Mouse (Mus musculus) splenic B cell, adult 2 months (primary cell): ENCODE results near the gene 5730596B20Rik.

Experiments used
- DNase-seq: peaks from one replicate; pipeline ENCODE4 v3.0.0-alpha.2; 2011; ENCODE audit warnings: low read depth, low spot score
- H3K27me3 ChIP-seq: 2 replicates; pipeline ENCODE4 v1.6.1; 2012; ENCODE audit warnings: mild to moderate bottlenecking, low read length, moderate library complexity, mixed read lengths; ENCODE audit not compliant: control insufficient read depth, poor library complexity, insufficient read depth, severe bottlenecking
- H3K36me3 ChIP-seq: 2 replicates; pipeline ENCODE4 v1.6.1; 2012; ENCODE audit warnings: mild to moderate bottlenecking, low read length, moderate library complexity, mixed read lengths; ENCODE audit not compliant: control insufficient read depth, poor library complexity, insufficient read depth, severe bottlenecking

Gene 5730596B20Rik

DNA sequence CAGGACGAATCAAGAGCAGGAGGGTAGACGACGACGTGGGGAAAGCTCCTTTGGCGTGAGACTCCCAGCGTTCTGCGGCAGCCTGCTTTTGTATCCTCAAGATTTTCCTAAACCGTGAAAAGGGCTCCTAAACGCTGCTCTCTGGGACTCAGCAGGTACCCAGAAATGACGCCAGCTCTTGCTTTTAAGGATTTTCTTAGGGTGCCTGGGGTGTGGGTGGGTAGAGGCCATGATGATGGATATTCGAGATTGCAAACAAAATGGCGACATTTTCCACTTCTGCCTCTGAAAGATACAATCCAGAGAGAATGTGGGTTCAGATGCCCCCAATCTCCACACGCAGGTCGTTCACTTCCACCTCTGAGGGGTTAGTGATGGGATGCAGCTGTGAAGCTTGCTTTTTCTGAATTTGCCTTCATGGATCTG is 9.5 kb upstream of the 5730596B20Rik start:
- Histone ChIP-seq H3K36me3 (no peaks in the 10 kb centered on the region), H3K27me3 (no peaks in the 10 kb centered on the region)
- no peak for DNase-seq

- Histone ChIP-seq H3K36me3 (no peaks in the 10 kb centered on the region), H3K27me3 (no peaks in the 10 kb centered on the region)
- DNase-seq: no peak
Observed at GRCm38 (mm10) chr6:52168191-52169055, 8.9 kb upstream of the 5730596B20Rik start.

DNA sequence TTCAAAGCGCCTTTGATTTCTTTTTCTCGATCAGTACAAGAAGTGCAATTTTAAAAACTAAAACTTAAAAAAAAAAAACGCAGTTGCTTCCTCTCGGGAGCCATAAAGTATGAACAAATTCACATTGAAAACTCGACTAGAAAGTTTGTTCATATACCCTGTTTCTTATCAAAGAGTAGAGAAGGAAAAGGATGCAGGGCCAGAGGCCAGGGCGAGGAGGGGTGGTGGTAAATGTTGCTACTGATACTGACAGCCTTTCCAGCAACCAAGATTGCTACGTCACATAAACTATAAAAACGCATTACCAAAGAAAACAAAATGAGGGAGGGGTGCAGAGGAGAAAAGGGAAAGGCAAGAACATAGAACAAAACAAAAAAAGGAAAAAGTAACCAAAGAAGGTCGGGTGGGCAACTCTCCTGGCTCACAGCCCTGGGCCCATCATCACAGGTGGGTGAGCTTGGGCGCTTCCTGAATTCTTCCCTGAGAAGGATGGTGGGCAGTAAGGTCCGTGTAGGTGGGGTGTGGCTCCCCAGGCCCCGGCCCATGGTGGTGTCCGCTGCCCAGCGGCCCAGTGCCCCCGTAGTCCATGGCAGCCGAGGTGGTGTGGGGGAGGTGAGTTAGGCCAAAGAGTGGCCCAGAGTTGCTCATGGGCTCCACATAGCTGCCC is 7.7 kb upstream of the 5730596B20Rik start:
- Histone ChIP-seq H3K27me3 (no peaks in the 10 kb centered on the region), H3K36me3 (no peaks in the 10 kb centered on the region)
- no peak for DNase-seq

- no peaks in the 10 kb centered on the region for H3K27me3 ChIP-seq
- no peak for DNase-seq
Observed at GRCm38 (mm10) chr6:52170166-52170897, 7.0 kb upstream of the 5730596B20Rik start.

DNA sequence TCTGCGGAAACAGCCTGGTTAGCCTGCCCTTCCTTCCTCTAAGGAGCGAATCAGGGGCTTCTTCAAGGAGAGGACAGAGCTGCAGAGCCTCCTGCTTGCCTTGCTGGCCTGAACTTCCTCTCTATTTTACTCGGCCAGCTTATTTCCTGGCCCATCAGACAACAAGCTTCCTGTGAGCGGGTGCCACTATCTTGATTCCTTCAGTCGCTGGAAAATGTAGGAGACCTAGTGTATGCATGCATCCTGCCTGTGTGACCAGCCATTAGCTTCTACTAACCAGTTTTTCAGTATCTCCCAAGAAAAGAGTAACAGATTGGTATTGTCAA is 6.4 kb upstream of the 5730596B20Rik start:
- H3K27me3 ChIP-seq: no peaks in the 10 kb centered on the region

More at GRCm38 (mm10) chr6:52170166-52170897, 7.0 kb upstream of the 5730596B20Rik start:
- no peaks in the 10 kb centered on the region for H3K36me3 ChIP-seq

DNA sequence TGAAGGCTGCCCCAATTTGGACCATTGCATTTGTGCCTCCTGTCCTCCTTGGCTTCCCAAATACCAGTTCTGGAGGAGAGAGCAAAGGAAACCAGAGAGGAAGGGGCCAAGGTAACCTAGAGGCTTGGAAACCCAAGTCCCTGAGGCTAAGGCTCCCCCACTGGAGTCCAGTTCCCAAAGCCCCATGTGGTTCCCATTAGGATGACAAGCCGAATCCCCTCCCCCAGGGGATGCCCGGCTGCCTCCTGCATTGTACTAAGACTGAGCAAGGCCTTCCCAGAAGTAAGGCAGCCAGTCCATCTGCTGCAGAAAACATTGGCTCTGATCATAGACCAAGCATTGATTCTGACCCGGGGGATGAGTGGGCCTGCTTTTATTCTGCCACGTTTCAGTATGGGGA is 6.0 kb upstream of the 5730596B20Rik start:
- no peaks in the 10 kb centered on the region for H3K36me3 ChIP-seq
- no peak for DNase-seq
- H3K27me3 ChIP-seq: no peaks in the 10 kb centered on the region

More for the DNA sequence above, 6.4 kb upstream of the 5730596B20Rik start:
- DNase-seq: no peak
- H3K36me3 ChIP-seq: no peaks in the 10 kb centered on the region

- Histone ChIP-seq H3K27me3 (peaks cover 2% of the 10 kb centered on the region; the same call in 1 of the 2 replicates), H3K36me3 (no peaks in the 10 kb centered on the region)
- DNase-seq: no peak
Observed at GRCm38 (mm10) chr6:52171938-52172337, 5.4 kb upstream of the 5730596B20Rik start.

DNA sequence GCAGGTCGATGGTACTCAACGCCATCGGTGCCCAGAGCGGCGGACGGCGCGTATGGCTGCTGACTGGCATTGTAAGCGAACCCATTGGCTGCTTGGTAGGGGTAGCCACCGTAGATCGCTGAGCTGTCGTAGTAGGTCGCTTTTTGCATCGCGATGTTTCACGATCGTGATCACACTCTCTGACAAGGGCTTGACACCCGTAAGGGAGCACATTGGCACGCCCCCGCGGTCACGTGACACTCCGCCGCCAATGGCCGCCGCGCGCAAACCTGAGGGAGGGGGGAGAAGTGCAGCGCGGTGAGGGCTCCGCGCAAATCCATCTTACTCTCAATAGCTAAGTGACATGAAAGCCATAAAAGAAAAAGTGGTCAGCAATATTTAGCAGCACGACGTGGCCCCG is 4.8 kb upstream of the 5730596B20Rik start:
- H3K36me3 ChIP-seq: no peaks in the 10 kb centered on the region
- DNase-seq: no peak
- peaks cover 2% of the 10 kb centered on the region; the same call in 1 of the 2 replicates for H3K27me3 ChIP-seq

DNA sequence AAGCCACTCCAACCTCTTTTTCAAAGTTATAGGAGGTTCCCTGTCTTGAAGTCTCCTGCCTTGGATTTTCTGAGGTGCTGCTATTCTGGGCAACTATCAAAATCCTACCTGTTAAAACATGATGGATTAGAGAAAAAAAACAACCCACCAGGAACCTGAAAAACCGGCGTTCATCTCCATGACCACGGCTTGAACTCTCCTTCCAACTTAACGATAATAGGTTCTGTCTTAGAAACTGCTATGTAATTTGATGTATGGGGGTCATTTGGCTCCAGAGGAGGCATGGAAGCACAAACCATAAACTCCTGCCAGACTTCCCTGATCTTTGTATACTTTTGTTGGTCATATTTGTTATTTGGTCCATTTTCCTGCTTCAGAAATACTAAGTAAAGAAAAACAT is 3.6 kb upstream of the 5730596B20Rik start:
- DNase-seq: no peak
- peaks cover 2% of the 10 kb centered on the region; the same call in 1 of the 2 replicates for H3K27me3 ChIP-seq
- H3K36me3 ChIP-seq: no peaks in the 10 kb centered on the region

DNA sequence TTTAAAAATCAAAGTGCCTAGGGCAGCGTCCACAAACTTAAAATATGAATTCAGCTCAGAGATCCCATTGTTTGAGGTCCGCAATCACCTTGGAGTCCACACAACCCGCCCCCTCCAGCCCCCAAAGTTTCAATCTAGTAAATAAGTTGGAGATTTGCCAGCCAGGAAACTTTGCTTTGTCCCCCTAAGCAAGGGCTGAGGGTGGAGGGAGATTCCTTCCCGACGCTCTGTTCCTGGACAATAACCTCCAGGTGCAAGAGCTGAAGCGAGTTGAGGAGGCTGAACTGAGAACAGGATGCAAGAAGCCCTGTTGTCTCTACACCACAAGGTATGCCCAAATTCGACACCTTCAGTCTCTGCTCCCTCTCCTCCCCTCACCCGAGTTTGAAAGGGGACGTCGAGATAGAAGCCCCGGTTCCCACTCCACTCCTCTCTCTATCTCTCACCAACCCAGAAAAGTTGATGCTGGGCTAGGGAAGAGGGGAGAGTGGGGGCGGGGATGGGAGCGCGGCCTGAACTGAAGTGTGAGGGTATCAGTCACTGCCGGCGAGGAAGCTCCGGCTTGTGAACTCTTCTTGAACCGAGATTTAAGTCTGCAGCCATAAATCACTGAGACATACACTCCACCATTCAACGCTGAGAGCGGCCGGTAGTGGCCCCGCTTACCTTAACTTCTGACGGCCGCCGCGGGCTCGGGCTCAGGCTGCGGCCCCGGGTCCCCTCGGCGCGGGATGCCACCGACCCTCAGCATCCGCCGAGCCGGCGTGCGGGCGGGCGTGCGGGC is 2.1 kb upstream of the 5730596B20Rik start:
- H3K27me3 ChIP-seq: peaks cover 2% of the 10 kb centered on the region; the same call in 1 of the 2 replicates
- DNase-seq: no peak

DNA sequence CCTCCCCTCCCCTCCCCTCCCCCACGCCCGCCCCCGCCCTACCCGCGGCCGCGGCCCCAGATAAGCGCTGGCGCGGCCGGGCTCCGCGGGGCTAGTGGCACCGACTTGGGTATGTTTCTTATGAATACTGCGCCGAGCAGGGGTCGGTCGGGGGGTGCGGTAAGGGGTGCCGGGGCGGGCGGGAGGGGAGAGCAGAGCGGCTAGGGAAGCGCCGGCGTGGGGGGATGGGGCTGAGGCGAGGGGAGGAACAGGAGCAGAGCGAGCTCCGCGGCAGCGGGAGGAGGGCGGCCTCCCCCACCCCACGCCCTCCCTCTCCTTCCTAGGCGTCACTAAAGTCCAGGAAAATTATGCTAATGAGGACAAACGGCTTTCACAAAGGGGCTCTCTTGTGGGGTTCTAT is 1.4 kb upstream of the 5730596B20Rik start:
- Histone ChIP-seq H3K27me3 (peaks cover 2% of the 10 kb centered on the region; the same call in 1 of the 2 replicates), H3K36me3 (no peaks in the 10 kb centered on the region)
- no peak for DNase-seq

More for the DNA sequence above, 2.1 kb upstream of the 5730596B20Rik start:
- no peaks in the 10 kb centered on the region for H3K36me3 ChIP-seq

DNA sequence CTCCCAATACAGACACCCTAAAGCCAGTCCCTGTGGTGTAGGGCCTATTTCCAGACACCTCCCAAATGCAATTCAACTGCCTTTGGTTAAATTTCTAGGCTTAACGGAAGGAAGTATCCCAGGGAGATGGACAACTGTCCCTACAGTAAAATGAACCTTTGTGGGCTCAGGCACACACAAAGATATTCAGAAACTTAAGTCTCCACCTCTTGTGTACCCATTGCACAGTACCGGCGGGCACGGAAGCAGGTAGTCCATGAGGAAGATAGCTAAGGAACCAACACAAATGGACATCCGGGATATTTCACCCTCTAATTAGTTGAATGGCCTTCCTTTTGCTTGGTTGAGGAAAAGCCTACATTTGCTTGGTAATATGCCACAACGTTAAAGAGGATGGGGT is 907 bp upstream of the 5730596B20Rik start:
- H3K36me3 ChIP-seq: no peaks in the 10 kb centered on the region
- no peak for DNase-seq
- H3K27me3 ChIP-seq: peaks cover 2% of the 10 kb centered on the region; the same call in 1 of the 2 replicates

DNA sequence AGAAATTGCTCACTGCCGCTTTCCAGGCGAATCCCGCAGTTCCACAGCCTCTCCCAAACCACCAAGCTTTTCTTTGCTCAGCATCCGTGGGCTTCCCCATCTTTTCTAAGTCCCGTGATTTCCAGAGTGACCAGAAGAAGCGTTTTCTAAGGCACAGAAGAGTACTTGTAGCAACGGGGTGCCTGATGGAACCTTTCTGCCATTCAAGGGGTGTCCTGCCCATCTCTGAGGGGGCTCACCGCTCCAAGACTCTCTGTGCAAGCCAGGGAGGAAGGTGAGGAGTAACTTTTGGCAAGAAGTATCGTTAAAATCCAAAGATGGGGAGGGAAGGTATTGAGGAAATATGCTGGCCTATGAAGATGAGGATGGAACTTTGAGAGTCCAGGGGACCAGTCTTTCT is 508 bp downstream of the 5730596B20Rik start:
- no peak for DNase-seq
- Histone ChIP-seq H3K36me3 (no peaks in the 10 kb centered on the region), H3K27me3 (peaks cover 2% of the 10 kb centered on the region; the same call in 1 of the 2 replicates)
